Mouse (Mus musculus): Measurements from ENCODE around the gene Mthfd1l.
"Not testable (repeated sequence)": the region's sequence is repeated elsewhere in the genome, so short reads cannot be mapped to it uniquely, and the experiment has no call there.

Gene Mthfd1l

GRCm38 (mm10) chr10:4121197-4121596 is 148.3 kb downstream of the Mthfd1l start:
- no peak for DNase-seq (ENCODE audit: low read depth)

- not testable (repeated sequence) for DNase-seq (ENCODE audit: low read depth)
Observed at GRCm38 (mm10) chr10:4123280-4123945, 150.5 kb downstream of the Mthfd1l start.

GRCm38 (mm10) chr10:4124148-4124547 is 151.2 kb downstream of the Mthfd1l start:
- no peak for DNase-seq (ENCODE audit: low read depth)

- DNase-seq (ENCODE audit: low read depth), result no peak
Observed at GRCm38 (mm10) chr10:4125232-4125631, 152.3 kb downstream of the Mthfd1l start.

- DNase-seq (ENCODE audit: low read depth), result no peak
Observed at GRCm38 (mm10) chr10:4126335-4127012, 153.6 kb downstream of the Mthfd1l start.

GRCm38 (mm10) chr10:4128411-4128810 is 155.5 kb downstream of the Mthfd1l start:
- DNase-seq (ENCODE audit: low read depth), result no peak

- no peak for DNase-seq (ENCODE audit: low read depth)
Observed at GRCm38 (mm10) chr10:4128915-4129314, 156.0 kb downstream of the Mthfd1l start.

- no peak for DNase-seq (ENCODE audit: low read depth)
Observed at GRCm38 (mm10) chr10:4129461-4129860, 156.5 kb downstream of the Mthfd1l start.

- DNase-seq (ENCODE audit: low read depth), result no peak
Observed at GRCm38 (mm10) chr10:4130034-4130607, 157.2 kb downstream of the Mthfd1l start.

- no peak for DNase-seq (ENCODE audit: low read depth)
Observed at GRCm38 (mm10) chr10:4132735-4133134, 159.8 kb downstream of the Mthfd1l start.

- no peak for DNase-seq (ENCODE audit: low read depth)
Observed at GRCm38 (mm10) chr10:4135100-4135764, 162.3 kb downstream of the Mthfd1l start.

GRCm38 (mm10) chr10:4139531-4139930 is 166.6 kb downstream of the Mthfd1l start:
- no peak for DNase-seq (ENCODE audit: low read depth)

- no peak for DNase-seq (ENCODE audit: low read depth)
Observed at GRCm38 (mm10) chr10:4141689-4142088, 168.8 kb downstream of the Mthfd1l start.

GRCm38 (mm10) chr10:4142816-4143215 is 169.9 kb downstream of the Mthfd1l start:
- no peak for DNase-seq (ENCODE audit: low read depth)

- DNase-seq (ENCODE audit: low read depth), result no peak
Observed at GRCm38 (mm10) chr10:4143381-4143780, 170.5 kb downstream of the Mthfd1l start.

- DNase-seq (ENCODE audit: low read depth), result no peak
Observed at GRCm38 (mm10) chr10:4145080-4145807, 172.3 kb downstream of the Mthfd1l start.

- no peak for DNase-seq (ENCODE audit: low read depth)
Observed at GRCm38 (mm10) chr10:4146947-4147346, 174.0 kb downstream of the Mthfd1l start.

GRCm38 (mm10) chr10:4151159-4151558 is 178.2 kb downstream of the Mthfd1l start:
- DNase-seq (ENCODE audit: low read depth), result peak; percentile 15

- no peak for DNase-seq (ENCODE audit: low read depth)
Observed at GRCm38 (mm10) chr10:4151862-4152776, 179.2 kb downstream of the Mthfd1l start.

- no peak for DNase-seq (ENCODE audit: low read depth)
Observed at GRCm38 (mm10) chr10:4153031-4153430, 180.1 kb downstream of the Mthfd1l start.

GRCm38 (mm10) chr10:4154035-4154434 is 181.1 kb downstream of the Mthfd1l start:
- DNase-seq (ENCODE audit: low read depth), result no peak
